Mouse (Mus musculus): Measurements from ENCODE around the gene Bend3. TPM values are rescaled to one million over a fixed set of nuclear protein-coding genes. Genes with fewer than 3 reads are reported as not detected.

The Bend3 gene
- polyA plus RNA-seq, 1 experiment from 2014 or later, result 0.61 TPM

DNA sequence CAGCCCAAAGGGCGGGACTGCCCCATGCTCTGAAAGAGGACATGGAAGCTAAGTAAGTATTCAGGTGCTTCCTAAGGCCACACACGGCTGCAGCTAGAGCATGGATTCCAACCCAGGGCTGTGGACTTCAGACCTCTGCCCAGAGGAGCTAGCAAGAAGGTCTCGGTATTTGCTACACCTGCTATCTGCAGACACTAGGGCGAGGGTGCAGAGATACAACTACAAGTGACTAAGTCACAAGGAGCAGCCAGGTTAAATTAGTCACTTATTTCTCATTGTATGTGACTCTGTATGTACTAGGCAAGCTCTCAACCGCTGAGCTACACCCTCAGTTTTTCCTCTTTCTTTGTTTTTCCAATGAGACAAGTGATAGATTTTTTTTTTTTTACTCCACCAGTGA is 15.8 kb upstream of the Bend3 start:
- Histone ChIP-seq H3K9me3 (ENCODE audit: control insufficient read depth, low read length) (no peaks in the 10 kb centered on the region), H3K27ac (replicated peaks) (0 out of 2 replicates have a peak overlapping the region, but pooled peaks have one; percentile 8), H3K27me3 (ENCODE audit: control insufficient read depth, insufficient read depth, low read length) (no peaks in the 10 kb centered on the region), H3K4me1 (replicated peaks; ENCODE audit: control insufficient read depth, insufficient read depth) (no peaks in the 10 kb centered on the region), H3K4me3 (ENCODE audit: low read depth, low read length) (no peak overlapping the region), H3K4me2 (replicated peaks; ENCODE audit: low read depth) (no peak overlapping the region), H3K9ac (ENCODE audit: low read length) (no peak overlapping the region), H3K36me3 (ENCODE audit: control insufficient read depth, insufficient read depth, low read length) (no peaks in the 10 kb centered on the region)
- WGBS, result 61% methylated on average over 5 of the region's 5 CpGs
- ATAC-seq (ENCODE audit: low FRiP score, low TSS enrichment), result peak; percentile 91
- peak; percentile 42 for DNase-seq (ENCODE audit: low spot score)
- TF ChIP-seq EP300 (optimal IDR thresholded peaks at IDR 0.05), result no peak
- no peak for TF ChIP-seq CTCF (IDR thresholded peaks at IDR 0.05; ENCODE audit: low read depth)

DNA sequence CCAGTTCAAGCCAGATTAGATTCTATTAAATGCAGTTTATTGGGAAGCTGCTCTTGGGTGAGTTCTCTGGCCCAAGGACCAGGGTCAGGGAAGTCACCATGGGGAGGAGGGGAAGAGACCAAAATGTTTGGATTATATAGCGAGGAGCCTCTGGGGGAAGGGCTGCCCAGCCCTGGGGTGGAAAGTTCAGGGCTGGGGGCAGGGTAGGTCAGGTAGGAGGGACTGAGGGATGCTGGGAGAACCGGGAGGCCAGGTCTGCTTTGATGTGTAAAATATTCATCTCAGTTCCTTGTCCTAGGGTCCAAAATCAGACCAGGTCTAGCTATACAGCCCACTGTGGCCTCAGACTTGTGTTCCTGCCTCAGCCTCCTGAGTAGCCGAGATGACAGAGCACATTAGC is 15.4 kb upstream of the Bend3 start:
- Histone ChIP-seq H3K4me2 (replicated peaks; ENCODE audit: low read depth) (no peak overlapping the region), H3K9me3 (ENCODE audit: control insufficient read depth, low read length) (no peaks in the 10 kb centered on the region), H3K27me3 (ENCODE audit: control insufficient read depth, insufficient read depth, low read length) (no peaks in the 10 kb centered on the region), H3K27ac (replicated peaks) (no peak overlapping the region), H3K9ac (ENCODE audit: low read length) (no peak overlapping the region), H3K4me3 (ENCODE audit: low read depth, low read length) (no peak overlapping the region), H3K36me3 (ENCODE audit: control insufficient read depth, insufficient read depth, low read length) (no peaks in the 10 kb centered on the region), H3K4me1 (replicated peaks; ENCODE audit: control insufficient read depth, insufficient read depth) (no peaks in the 10 kb centered on the region)
- 44% methylated on average over 3 of the region's 3 CpGs for WGBS
- DNase-seq (ENCODE audit: low spot score), result peak; percentile 29
- TF ChIP-seq EP300 (optimal IDR thresholded peaks at IDR 0.05) (no peak), CTCF (IDR thresholded peaks at IDR 0.05; ENCODE audit: low read depth) (no peak)
- peak; percentile 69 for ATAC-seq (ENCODE audit: low FRiP score, low TSS enrichment)

DNA sequence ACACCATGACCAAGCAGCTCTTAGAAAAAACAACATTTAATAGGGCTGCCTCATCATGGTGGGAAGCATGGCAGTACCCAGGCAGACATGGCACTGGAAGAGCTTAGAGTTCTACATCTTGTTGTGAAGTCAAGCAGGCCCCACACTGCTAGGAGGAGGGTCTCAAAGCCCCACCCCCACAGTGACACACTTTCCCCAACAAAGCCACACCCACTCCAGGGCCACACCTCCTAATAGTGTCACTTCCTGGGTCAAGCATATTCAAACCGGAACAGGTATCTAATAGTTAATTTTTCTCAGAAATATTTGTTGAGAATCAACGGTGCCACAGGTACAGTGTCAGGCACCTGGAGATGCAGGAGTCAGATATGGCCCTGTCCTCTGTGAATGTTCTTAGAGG is 12.4 kb upstream of the Bend3 start:
- Histone ChIP-seq H3K27ac (replicated peaks) (no peak overlapping the region), H3K36me3 (ENCODE audit: control insufficient read depth, insufficient read depth, low read length) (no peaks in the 10 kb centered on the region), H3K4me2 (replicated peaks; ENCODE audit: low read depth) (no peak overlapping the region), H3K27me3 (ENCODE audit: control insufficient read depth, insufficient read depth, low read length) (no peaks in the 10 kb centered on the region), H3K4me1 (replicated peaks; ENCODE audit: control insufficient read depth, insufficient read depth) (no peaks in the 10 kb centered on the region), H3K9me3 (ENCODE audit: control insufficient read depth, low read length) (no peaks in the 10 kb centered on the region), H3K4me3 (ENCODE audit: low read depth, low read length) (no peak overlapping the region), H3K9ac (ENCODE audit: low read length) (no peak overlapping the region)
- no peak for TF ChIP-seq CTCF (IDR thresholded peaks at IDR 0.05; ENCODE audit: low read depth)
- ATAC-seq (ENCODE audit: low FRiP score, low TSS enrichment) (no peak), DNase-seq (ENCODE audit: low spot score) (no peak)
- 74% methylated on average over 2 of the region's 2 CpGs for WGBS

DNA sequence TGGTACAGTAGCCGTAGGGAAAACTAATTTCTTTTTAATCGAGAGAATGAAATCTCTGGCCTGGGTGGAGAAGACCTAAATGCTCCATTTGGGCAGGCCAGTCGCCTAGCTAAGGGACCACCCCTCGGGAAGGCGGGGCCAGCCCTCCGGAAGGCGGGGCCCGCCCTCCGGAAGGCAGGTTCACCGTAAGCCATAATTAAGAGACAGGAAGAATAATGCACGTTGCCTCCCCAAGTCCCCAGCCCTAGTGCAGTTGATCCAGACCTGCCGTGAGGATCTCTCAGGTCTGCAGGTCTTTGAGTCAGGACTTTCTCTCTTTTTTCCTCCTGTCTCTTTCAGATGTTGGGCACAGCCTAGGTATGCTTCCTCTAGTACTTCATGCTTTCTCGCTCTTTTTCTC is 11.0 kb upstream of the Bend3 start:
- no peak for ATAC-seq (ENCODE audit: low FRiP score, low TSS enrichment)
- Histone ChIP-seq H3K27ac (replicated peaks) (no peak overlapping the region), H3K27me3 (ENCODE audit: control insufficient read depth, insufficient read depth, low read length) (no peaks in the 10 kb centered on the region), H3K4me2 (replicated peaks; ENCODE audit: low read depth) (0 out of 2 replicates have a peak overlapping the region, but pooled peaks have one; percentile 8), H3K4me1 (replicated peaks; ENCODE audit: control insufficient read depth, insufficient read depth) (no peaks in the 10 kb centered on the region), H3K9me3 (ENCODE audit: control insufficient read depth, low read length) (no peaks in the 10 kb centered on the region), H3K4me3 (ENCODE audit: low read depth, low read length) (no peak overlapping the region), H3K36me3 (ENCODE audit: control insufficient read depth, insufficient read depth, low read length) (no peaks in the 10 kb centered on the region), H3K9ac (ENCODE audit: low read length) (no peak overlapping the region)
- DNase-seq (ENCODE audit: low spot score), result no peak
- 35% methylated on average over 13 of the region's 13 CpGs for WGBS
- no peak for TF ChIP-seq CTCF (IDR thresholded peaks at IDR 0.05; ENCODE audit: low read depth)
- TF ChIP-seq EP300 (optimal IDR thresholded peaks at IDR 0.05), result no peak

- Histone ChIP-seq H3K27ac (replicated peaks) (no peak overlapping the region), H3K9ac (ENCODE audit: low read length) (no peak overlapping the region), H3K36me3 (ENCODE audit: control insufficient read depth, insufficient read depth, low read length) (no peaks in the 10 kb centered on the region), H3K4me1 (replicated peaks; ENCODE audit: control insufficient read depth, insufficient read depth) (no peaks in the 10 kb centered on the region), H3K4me2 (replicated peaks; ENCODE audit: low read depth) (no peak overlapping the region), H3K27me3 (ENCODE audit: control insufficient read depth, insufficient read depth, low read length) (no peaks in the 10 kb centered on the region), H3K4me3 (ENCODE audit: low read depth, low read length) (no peak overlapping the region), H3K9me3 (ENCODE audit: control insufficient read depth, low read length) (no peaks in the 10 kb centered on the region)
- WGBS, result 92% methylated on average over 6 of the region's 6 CpGs
- TF ChIP-seq EP300 (optimal IDR thresholded peaks at IDR 0.05) (no peak), CTCF (IDR thresholded peaks at IDR 0.05; ENCODE audit: low read depth) (no peak)
- no peak for ATAC-seq (ENCODE audit: low FRiP score, low TSS enrichment)
- DNase-seq (ENCODE audit: low spot score), result no peak
Measured at GRCm38 (mm10) chr10:43468293-43468692, 10.3 kb upstream of the Bend3 start.

DNA sequence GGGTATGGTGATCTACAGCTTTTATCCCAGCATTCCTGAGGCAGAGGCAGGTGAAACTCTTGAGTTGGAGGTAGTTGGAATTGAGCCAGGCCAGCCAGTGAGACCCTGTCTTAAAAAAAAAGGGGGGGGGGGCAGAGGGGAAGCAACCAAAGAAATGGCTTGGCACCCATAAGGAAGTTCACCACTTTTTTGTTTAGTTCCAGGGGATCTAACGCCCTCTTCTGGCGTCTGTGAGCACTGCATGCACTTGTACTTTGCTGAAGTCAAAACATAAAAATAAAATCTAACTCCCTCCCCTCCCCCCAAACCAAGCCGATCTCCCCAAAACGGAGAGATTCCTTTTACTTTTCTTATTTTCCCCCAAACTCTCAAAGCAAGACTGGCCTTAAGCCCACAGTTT is 3.3 kb upstream of the Bend3 start:
- DNase-seq (ENCODE audit: low spot score), result peak; percentile 38
- 50% methylated on average over 4 of the region's 4 CpGs for WGBS

More for the DNA sequence above, 3.3 kb upstream of the Bend3 start:
- H3K4me3 ChIP-seq (ENCODE audit: low read depth, low read length), result no peak overlapping the region
- H3K27me3 ChIP-seq (ENCODE audit: control insufficient read depth, insufficient read depth, low read length), result no peaks in the 10 kb centered on the region
- no peaks in the 10 kb centered on the region for H3K36me3 ChIP-seq (ENCODE audit: control insufficient read depth, insufficient read depth, low read length)
- H3K4me1 ChIP-seq (replicated peaks; ENCODE audit: control insufficient read depth, insufficient read depth), result no peaks in the 10 kb centered on the region
- H3K4me2 ChIP-seq (replicated peaks; ENCODE audit: low read depth), result no peak overlapping the region
- H3K9ac ChIP-seq (ENCODE audit: low read length), result no peak overlapping the region
- no peak overlapping the region for H3K27ac ChIP-seq (replicated peaks)
- ATAC-seq (ENCODE audit: low FRiP score, low TSS enrichment), result no peak
- TF ChIP-seq CTCF (IDR thresholded peaks at IDR 0.05; ENCODE audit: low read depth) (peak; percentile 65), EP300 (optimal IDR thresholded peaks at IDR 0.05) (no peak)
- no peaks in the 10 kb centered on the region for H3K9me3 ChIP-seq (ENCODE audit: control insufficient read depth, low read length)

All from stomach, postnatal 0 days (tissue).